Mouse (Mus musculus) MEL-GATA-1-ER (cell line): Measurements from ENCODE around the gene Lbx2.

Experiments used
- DNase-seq: peaks from one replicate; pipeline ENCODE4 v3.0.0-alpha.2; 2012; ENCODE audit warnings: low read depth; ENCODE audit errors: extremely low read depth

Lbx2 gene

GRCm38 (mm10) chr6:83086121-83087035, at the start of gene Lbx2:
TSS of gene Lbx2 (plus strand) at chr6:83086367.
- no peak for DNase-seq

- no peak for DNase-seq
These were observed 49.0 kb upstream of the Lbx2 start for GRCm38 (mm10) chr6:83037188-83037587.

- no peak for DNase-seq
These were observed 47.6 kb upstream of the Lbx2 start for GRCm38 (mm10) chr6:83038496-83039012.

- DNase-seq = no peak
These were observed 45.6 kb upstream of the Lbx2 start for GRCm38 (mm10) chr6:83040601-83041000.

GRCm38 (mm10) chr6:83043561-83043960, 42.6 kb upstream of the Lbx2 start:
- no peak for DNase-seq

GRCm38 (mm10) chr6:83043993-83044392, 42.2 kb upstream of the Lbx2 start:
- no peak for DNase-seq

- peak; percentile 77 for DNase-seq
These were observed 41.4 kb upstream of the Lbx2 start for GRCm38 (mm10) chr6:83044742-83045141.

- DNase-seq = no peak
These were observed 36.8 kb upstream of the Lbx2 start for GRCm38 (mm10) chr6:83049367-83049766.

- DNase-seq = peak; percentile 44
These were observed 32.8 kb upstream of the Lbx2 start for GRCm38 (mm10) chr6:83053136-83053960.

- DNase-seq = peak; percentile 96
These were observed 31.9 kb upstream of the Lbx2 start, which contains the start of gene Aup1 for GRCm38 (mm10) chr6:83054074-83054851. TSS of gene Aup1 (plus strand) at chr6:83054521.

GRCm38 (mm10) chr6:83054871-83055431, 31.2 kb upstream of the Lbx2 start, which contains the start of gene Htra2:
TSS of gene Htra2 (minus strand) at chr6:83055273.
- no peak for DNase-seq

GRCm38 (mm10) chr6:83057790-83058189, 28.4 kb upstream of the Lbx2 start, which contains the start of gene Dqx1:
TSS of gene Dqx1 (plus strand) at chr6:83057844.
- DNase-seq = no peak

GRCm38 (mm10) chr6:83058725-83059124, 27.4 kb upstream of the Lbx2 start:
- DNase-seq = no peak

- DNase-seq = no peak
These were observed 20.2 kb upstream of the Lbx2 start for GRCm38 (mm10) chr6:83065995-83066394.

- no peak for DNase-seq
These were observed 19.7 kb upstream of the Lbx2 start for GRCm38 (mm10) chr6:83066441-83066840.

- DNase-seq = no peak
These were observed 17.9 kb upstream of the Lbx2 start for GRCm38 (mm10) chr6:83068221-83068620.

GRCm38 (mm10) chr6:83068706-83069487, 17.3 kb upstream of the Lbx2 start:
- DNase-seq = no peak

GRCm38 (mm10) chr6:83069488-83070246, 16.5 kb upstream of the Lbx2 start:
- no peak for DNase-seq

- DNase-seq = no peak
These were observed 16.1 kb upstream of the Lbx2 start, which contains the start of gene Tlx2 for GRCm38 (mm10) chr6:83070247-83070310. TSS of gene Tlx2 (minus strand) at chr6:83070293.
